Mouse (Mus musculus) MEL (cell line): ENCODE results near the gene Twnk. TPM values are rescaled to one million over a fixed set of nuclear protein-coding genes. Genes with fewer than 3 reads are reported as not detected.

Source experiments
- DNase-seq: peaks from one replicate; pipeline ENCODE4 v3.0.0; 2011; ENCODE audit warnings: low read depth, low spot score
- H3K27ac ChIP-seq: 2 replicates; pipeline ENCODE4 v1.5.1; 2012; ENCODE audit warnings: low read depth, mild to moderate bottlenecking, control low read depth, low read length, moderate library complexity; ENCODE audit not compliant: control insufficient read depth
- H3K27me3 ChIP-seq, 2 experiments: fragments of 150-350 bp in 1 of 2; sonication (generic) in 1 of 2; 2 replicates each; pipeline ENCODE4 v1.6.1; 2012; ENCODE audit warnings: low read length in 2 of 2, mild to moderate bottlenecking in 2 of 2, improper control_type of control experiment in 1 of 2, moderate library complexity in 1 of 2; ENCODE audit not compliant: insufficient read depth in 2 of 2, control insufficient read depth in 1 of 2
- H3K36me3 ChIP-seq, 2 experiments: 2 replicates each; pipeline ENCODE4 v1.6.1; 2012 to 2014; ENCODE audit warnings: low read length in 2 of 2, improper control_type of control experiment in 1 of 2, inconsistent platforms in 1 of 2, mild to moderate bottlenecking in 1 of 2; ENCODE audit not compliant: insufficient read depth in 2 of 2, control insufficient read depth in 1 of 2
- H3K4me1 ChIP-seq, 2 experiments: fragments of 150-350 bp in 1 of 2; sonication (generic) in 1 of 2; 2 replicates each; pipeline ENCODE4 v1.6.1; 2012; ENCODE audit warnings: low read length in 2 of 2, improper control_type of control experiment in 1 of 2, mild to moderate bottlenecking in 1 of 2; ENCODE audit not compliant: insufficient read depth in 2 of 2, control insufficient read depth in 1 of 2
- H3K4me3 ChIP-seq, 2 experiments: fragments of 150-350 bp in 1 of 2; sonication (generic) in 1 of 2; 2 replicates each; pipeline ENCODE4 v1.5.1; 2012; ENCODE audit warnings: low read depth in 2 of 2, low read length in 2 of 2, mild to moderate bottlenecking in 2 of 2, moderate library complexity in 2 of 2, control low read depth in 1 of 2, improper control_type of control experiment in 1 of 2; ENCODE audit not compliant: control insufficient read depth in 1 of 2, insufficient read depth in 1 of 2
- H3K79me2 ChIP-seq: 2 replicates; pipeline ENCODE4 v1.6.1; 2012; ENCODE audit warnings: mild to moderate bottlenecking, low read length, moderate library complexity; ENCODE audit not compliant: control insufficient read depth, poor library complexity, insufficient read depth
- H3K9ac ChIP-seq: 2 replicates; pipeline ENCODE4 v1.6.1; 2012; ENCODE audit warnings: low read depth, mild to moderate bottlenecking, control low read depth, low read length, moderate library complexity; ENCODE audit not compliant: control insufficient read depth, poor library complexity, severe bottlenecking
- H3K9me3 ChIP-seq: fragments of 150-350 bp; sonication (generic); replicated peaks from 2 replicates; pipeline ENCODE4 v1.6.1; 2012; ENCODE audit warnings: mild to moderate bottlenecking, low read length, improper control_type of control experiment, moderate library complexity; ENCODE audit not compliant: insufficient read depth
- BHLHE40 ChIP-seq: IDR thresholded peaks from 2 replicates; pipeline ENCODE4 v1.6.1; 2012; ENCODE audit warnings: low read depth, mild to moderate bottlenecking, inconsistent platforms, low read length, improper control_type of control experiment, borderline replicate concordance
- CHD1 ChIP-seq: IDR thresholded peaks from 2 replicates; pipeline ENCODE4 v1.6.1; 2012; ENCODE audit warnings: low read depth, mild to moderate bottlenecking, inconsistent platforms, low read length, improper control_type of control experiment
- CHD2 ChIP-seq: IDR thresholded peaks from 2 replicates; pipeline ENCODE4 v1.6.1; 2011; ENCODE audit warnings: low read length, improper control_type of control experiment
- CTCF ChIP-seq, 3 experiments: IDR thresholded peaks in 2 of 3; conservative IDR thresholded peaks in 1 of 3; 2 replicates each; pipeline ENCODE4 v1.5.1; 2011 to 2012; ENCODE audit warnings: low read length in 3 of 3, low read depth in 2 of 3, mild to moderate bottlenecking in 2 of 3, improper control_type of control experiment in 1 of 3, inconsistent platforms in 1 of 3, mixed read lengths in 1 of 3, moderate library complexity in 1 of 3; ENCODE audit not compliant: control insufficient read depth in 1 of 3, insufficient read depth in 1 of 3, poor library complexity in 1 of 3, severe bottlenecking in 1 of 3
- E2F4 ChIP-seq: IDR thresholded peaks from 2 replicates; pipeline ENCODE4 v1.6.1; 2011; ENCODE audit warnings: low read depth, low read length, improper control_type of control experiment, borderline replicate concordance
- EP300 ChIP-seq, 2 experiments: IDR thresholded peaks; 2 replicates each; pipeline ENCODE4 v1.6.1; 2011; ENCODE audit warnings: improper control_type of control experiment in 2 of 2, low read length in 2 of 2, low read depth in 1 of 2, mild to moderate bottlenecking in 1 of 2
- ETS1 ChIP-seq: IDR thresholded peaks from 2 replicates; pipeline ENCODE4 v1.6.1; 2012; ENCODE audit warnings: low read depth, mild to moderate bottlenecking, inconsistent platforms, low read length, improper control_type of control experiment, moderate library complexity
- GABPA ChIP-seq: IDR thresholded peaks from 2 replicates; pipeline ENCODE4 v1.6.1; 2012; ENCODE audit warnings: low read depth, mild to moderate bottlenecking, inconsistent platforms, low read length, improper control_type of control experiment, moderate library complexity
- GATA1 ChIP-seq: IDR thresholded peaks from 2 replicates; pipeline ENCODE4 v1.6.1; 2011; ENCODE audit warnings: low read depth, low read length, improper control_type of control experiment
- HCFC1 ChIP-seq: IDR thresholded peaks from 2 replicates; pipeline ENCODE4 v1.6.1; 2012; ENCODE audit warnings: low read depth, mild to moderate bottlenecking, inconsistent platforms, low read length, improper control_type of control experiment, moderate library complexity
- MAX ChIP-seq: IDR thresholded peaks from 2 replicates; pipeline ENCODE4 v1.6.1; 2011; ENCODE audit warnings: low read length, improper control_type of control experiment
- MAZ ChIP-seq: IDR thresholded peaks from 2 replicates; pipeline ENCODE4 v1.6.1; 2012; ENCODE audit warnings: low read depth, mild to moderate bottlenecking, inconsistent platforms, low read length, improper control_type of control experiment
- MYB ChIP-seq: IDR thresholded peaks from 2 replicates; pipeline ENCODE4 v1.6.1; 2011; ENCODE audit warnings: mild to moderate bottlenecking, low read depth, low read length, improper control_type of control experiment
- MYC ChIP-seq: IDR thresholded peaks from 2 replicates; pipeline ENCODE4 v1.6.1; 2011; ENCODE audit warnings: low read depth, mild to moderate bottlenecking, low read length, improper control_type of control experiment, moderate library complexity
- NRF1 ChIP-seq: IDR thresholded peaks from 2 replicates; pipeline ENCODE4 v1.6.1; 2014; ENCODE audit warnings: low read depth, mild to moderate bottlenecking, inconsistent platforms, low read length, improper control_type of control experiment, moderate library complexity; ENCODE audit not compliant: poor library complexity, insufficient read depth, severe bottlenecking
- POLR2A ChIP-seq, 2 experiments: IDR thresholded peaks; 2 replicates each; pipeline ENCODE4 v1.6.1; 2011 to 2012; ENCODE audit warnings: low read length in 2 of 2, mild to moderate bottlenecking in 2 of 2, control low read depth in 1 of 2, improper control_type of control experiment in 1 of 2, low read depth in 1 of 2, moderate library complexity in 1 of 2; ENCODE audit not compliant: control insufficient read depth in 1 of 2, insufficient read depth in 1 of 2, poor library complexity in 1 of 2
- POLR2AphosphoS2 ChIP-seq: IDR thresholded peaks from 2 replicates; pipeline ENCODE4 v1.6.1; 2011; ENCODE audit warnings: low read length, improper control_type of control experiment
- POLR2AphosphoS5 ChIP-seq: IDR thresholded peaks from 2 replicates; pipeline ENCODE4 v1.6.1; 2012; ENCODE audit warnings: low read depth, borderline replicate concordance, mild to moderate bottlenecking, inconsistent platforms, low read length, moderate library complexity, mixed read lengths
- RAD21 ChIP-seq: IDR thresholded peaks from 2 replicates; pipeline ENCODE4 v1.6.1; 2011; ENCODE audit warnings: mild to moderate bottlenecking, low read depth, low read length, improper control_type of control experiment
- RCOR1 ChIP-seq: IDR thresholded peaks from 2 replicates; pipeline ENCODE4 v1.6.1; 2012; ENCODE audit warnings: low read depth, mild to moderate bottlenecking, inconsistent platforms, low read length, improper control_type of control experiment
- SMC3 ChIP-seq: IDR thresholded peaks from 2 replicates; pipeline ENCODE4 v1.6.1; 2011; ENCODE audit warnings: low read depth, low read length, improper control_type of control experiment
- TAL1 ChIP-seq: IDR thresholded peaks from 2 replicates; pipeline ENCODE4 v1.6.1; 2012; ENCODE audit warnings: mild to moderate bottlenecking, inconsistent platforms, low read length, moderate library complexity, mixed read lengths
- TBP ChIP-seq: IDR thresholded peaks from 2 replicates; pipeline ENCODE4 v1.8.0; 2011; ENCODE audit warnings: low read depth, low read length, improper control_type of control experiment
- TCF12 ChIP-seq: IDR thresholded peaks from 2 replicates; pipeline ENCODE4 v1.6.1; 2014; ENCODE audit warnings: low read depth, mild to moderate bottlenecking, inconsistent platforms, low read length, improper control_type of control experiment, moderate library complexity
- UBTF ChIP-seq: IDR thresholded peaks from 2 replicates; pipeline ENCODE4 v1.6.1; 2012; ENCODE audit warnings: low read depth, mild to moderate bottlenecking, inconsistent platforms, low read length, improper control_type of control experiment, moderate library complexity, borderline replicate concordance; ENCODE audit not compliant: insufficient read depth
- USF1 ChIP-seq: IDR thresholded peaks from 2 replicates; pipeline ENCODE4 v1.6.1; 2014; ENCODE audit warnings: low read depth, mild to moderate bottlenecking, inconsistent platforms, low read length, improper control_type of control experiment, moderate library complexity
- ZKSCAN1 ChIP-seq: IDR thresholded peaks from 2 replicates; pipeline ENCODE4 v1.6.1; 2012; ENCODE audit warnings: low read depth, mild to moderate bottlenecking, inconsistent platforms, low read length, improper control_type of control experiment, moderate library complexity
- ZNF384 ChIP-seq: IDR thresholded peaks from 2 replicates; pipeline ENCODE4 v1.6.1; 2012; ENCODE audit warnings: low read depth, mild to moderate bottlenecking, inconsistent platforms, low read length, improper control_type of control experiment
- polyA plus RNA-seq, 2 experiments: library from polyadenylated mRNA; stranded (reverse) in 1 of 2; unstranded in 1 of 2; fragments of >175 nt in 1 of 2; fragments of >200 nt in 1 of 2; gene quantifications; 2 replicates each; pipeline versions ENCODE4 v1.2.1 to v1.2.4; 2012; ENCODE audit warnings: low replicate concordance in 2 of 2, low read depth in 1 of 2; ENCODE audit not compliant: insufficient read length in 2 of 2, insufficient read depth in 1 of 2, missing spikeins in 1 of 2
- total RNA-seq: library from RNA; depleted of rRNA; stranded (reverse); fragments of 300-350 nt; gene quantifications from 2 replicates; pipeline ENCODE4 v1.2.3, GENCODE M21; 2012

The Twnk gene
- total and polyA plus RNA-seq, 3 experiments = 37.5 to 55.6 TPM; not detected in 1

GRCm38 (mm10) chr19:45045651-45046050 is 40.2 kb downstream of the Twnk start, which contains the start of gene Pdzd7:
Gene Pdzd7, minus strand, starts transcription at chr19:45045717.
- Histone ChIP-seq H3K79me2 (no peaks in the 10 kb centered on the region), H3K27me3 (peaks cover 5 to 11% of the 10 kb centered on the region in 2 experiments; a peak in 3 of 4 replicates), H3K36me3 (peaks cover 0 to 5% of the 10 kb centered on the region in 2 experiments; a peak in 1 of 4 replicates), H3K4me1 (peaks cover 5 to 13% of the 10 kb centered on the region in 2 experiments; a peak in 3 of 4 replicates), H3K27ac (no peak within 1 kb of the TSS), H3K4me3 (peak within 1 kb of the TSS; percentile 63 to 69; a peak in 3 of 4 replicates), H3K9ac (0 out of 2 replicates have a peak within 1 kb of the TSS, but pooled peaks have one; percentile 9), H3K9me3 (no peaks in the 10 kb centered on the region)
- no peak for TF ChIP-seq GATA1
- no peak for TF ChIP-seq TAL1
- TF ChIP-seq POLR2AphosphoS5 = no peak
- no peak for TF ChIP-seq USF1
- TF ChIP-seq UBTF = no peak
- TF ChIP-seq TCF12 = no peak
- TF ChIP-seq BHLHE40 = no peak
- TF ChIP-seq MAZ = no peak
- TF ChIP-seq RAD21 = no peak
- TF ChIP-seq CHD1 = no peak
- no peak for TF ChIP-seq SMC3
- DNase-seq = no peak

- Histone ChIP-seq H3K79me2 (no peaks in the 10 kb centered on the region), H3K4me1 (peaks cover 5 to 13% of the 10 kb centered on the region in 2 experiments; a peak in 3 of 4 replicates), H3K27me3 (peaks cover 3 to 4% of the 10 kb centered on the region in 2 experiments; a peak in 2 of 4 replicates), H3K9me3 (no peaks in the 10 kb centered on the region), H3K36me3 (peaks cover 0 to 5% of the 10 kb centered on the region in 2 experiments; a peak in 1 of 4 replicates), H3K4me3 (peak overlapping the region; percentile 63 to 69), H3K9ac (peak overlapping the region; percentile 42), H3K27ac (peak overlapping the region; percentile 35)
- TF ChIP-seq SMC3 = peak; percentile 16; the same call in 1 of the 2 replicates
- no peak for TF ChIP-seq ZKSCAN1
- TF ChIP-seq MYB = 0 out of 2 replicates have a peak, but pooled peaks have one; percentile 1
- TF ChIP-seq TBP = no peak
- no peak for TF ChIP-seq ETS1
- no peak for TF ChIP-seq POLR2AphosphoS2
- 0 out of 2 replicates have a peak, but pooled peaks have one; percentile 19 for TF ChIP-seq RCOR1
- TF ChIP-seq E2F4 = no peak
- TF ChIP-seq NRF1 = peak; percentile 61
- peak; percentile 14; the same call in 1 of the 2 replicates for TF ChIP-seq TCF12
- TF ChIP-seq MAX = peak; percentile 67
- peak in 2 of 3 experiments; percentile 35 to 43; a peak in 4 of 6 replicates for TF ChIP-seq CTCF (IDR thresholded peaks at IDR 0.05 in 2 of 3, conservative IDR thresholded peaks at IDR 0.05 in 1 of 3; ENCODE audit: control insufficient read depth in 1 of 3, insufficient read depth in 1 of 3, low read depth in 2 of 3, low read length in 3 of 3, poor library complexity in 1 of 3, severe bottlenecking in 1 of 3)
- TF ChIP-seq EP300 (IDR thresholded peaks at IDR 0.05; ENCODE audit: low read depth in 1 of 2, low read length in 2 of 2) = peak; percentile 15 to 16; a peak in 1 of 4 replicates
- no peak for TF ChIP-seq MYC
- TF ChIP-seq POLR2A (IDR thresholded peaks at IDR 0.05; ENCODE audit: control insufficient read depth in 1 of 2, insufficient read depth in 1 of 2, low read depth in 1 of 2, low read length in 2 of 2, poor library complexity in 1 of 2) = no peak
- TF ChIP-seq HCFC1 = no peak
- no peak for TF ChIP-seq BHLHE40
- TF ChIP-seq GATA1 = no peak
- TF ChIP-seq CHD2 = peak; percentile 43; the same call in 1 of the 2 replicates
- no peak for TF ChIP-seq GABPA
- no peak for TF ChIP-seq ZNF384
- peak; percentile 93 for DNase-seq
Observed at GRCm38 (mm10) chr19:45046523-45047321, 41.3 kb downstream of the Twnk start.
